Mouse (Mus musculus) heart, postnatal 14 days (tissue): ENCODE measurements around the gene Adgra1. TPM values are rescaled to one million over a fixed set of nuclear protein-coding genes. Genes with fewer than 3 reads are reported as not detected.

Experiments
- DNase-seq, 2 experiments: peaks; one replicate each; pipeline ENCODE4 v3.0.0; 2021 to 2022
- intact Hi-C: fragments of 180-260 bp; cut with DNase I; formaldehyde crosslinking; loops from one replicate; pipeline ENCODE4 v1.15.1; 2025
- total RNA-seq, 2 experiments: library from RNA; stranded (reverse); gene quantifications; 2 replicates each; pipeline ENCODE4 v1.2.3; 2021

The Adgra1 gene
- total RNA-seq, 2 experiments from 2014 or later = not detected

- intact Hi-C loops = no loop called here
Observed at GRCm38 (mm10) chr7:139900896-139901295, 66.9 kb downstream of the Adgra1 start.

GRCm38 (mm10) chr7:139901981-139902380, 68.0 kb downstream of the Adgra1 start:
- DNase-seq = no peak
- intact Hi-C loops = no loop called here

More at GRCm38 (mm10) chr7:139900896-139901295, 66.9 kb downstream of the Adgra1 start:
- DNase-seq = no peak

- no peak for DNase-seq
- intact Hi-C loops = loop anchor here (2.0 kb wide), 2 partner anchors 90 to 158 kb away; no protein-coding TSS in a partner anchor
Observed at GRCm38 (mm10) chr7:139905261-139905660, 71.3 kb downstream of the Adgra1 start.

GRCm38 (mm10) chr7:139905661-139906060, 71.7 kb downstream of the Adgra1 start:
- intact Hi-C loops = loop anchor here (2.0 kb wide), 2 partner anchors 89 to 157 kb away; no protein-coding TSS in a partner anchor
- peak; percentile 16 to 51 for DNase-seq

- peak; percentile 4 to 7 for DNase-seq
- intact Hi-C loops = no loop called here
Observed at GRCm38 (mm10) chr7:139908176-139908575, 74.2 kb downstream of the Adgra1 start.

- DNase-seq = no peak
- intact Hi-C loops = no loop called here
Observed at GRCm38 (mm10) chr7:139909469-139909868, 75.5 kb downstream of the Adgra1 start.

- intact Hi-C loops = no loop called here
- no peak for DNase-seq
Observed at GRCm38 (mm10) chr7:139910204-139910835, 76.3 kb downstream of the Adgra1 start.

- intact Hi-C loops = no loop called here
- no peak for DNase-seq
Observed at GRCm38 (mm10) chr7:139914141-139915047, 80.4 kb downstream of the Adgra1 start.

- intact Hi-C loops = no loop called here
- no peak for DNase-seq
Observed at GRCm38 (mm10) chr7:139915646-139916257, 81.8 kb downstream of the Adgra1 start.

- no peak for DNase-seq
- intact Hi-C loops = no loop called here
Observed at GRCm38 (mm10) chr7:139916345-139916744, 82.4 kb downstream of the Adgra1 start.

- intact Hi-C loops = no loop called here
- no peak for DNase-seq
Observed at GRCm38 (mm10) chr7:139918262-139918661, 84.3 kb downstream of the Adgra1 start.

Other genes with a start within 250 kb of the Adgra1 start
- gene Cfap46, start 150.4 kb upstream of the Adgra1 start, total RNA-seq = under 1 TPM; 0.17 to 0.20 TPM
- gene Kndc1, start 60.5 kb downstream of the Adgra1 start, total RNA-seq = under 1 TPM in 1 of 2 experiments, not detected in 1; 0.24 TPM
- not detected for gene Utf1, start 109.6 kb downstream of the Adgra1 start, total RNA-seq
- not detected for gene 6430531B16Rik, start 144.6 kb downstream of the Adgra1 start, total RNA-seq
- gene Adam8, start 158.4 kb downstream of the Adgra1 start, total RNA-seq = under 1 TPM; 0.93 TPM
- gene Zfp511, start 202.2 kb downstream of the Adgra1 start, total RNA-seq = 10 to 100 TPM; 10.3 to 10.7 TPM
- 10 to 100 TPM; 27.4 to 29.4 TPM for gene Tubgcp2, start 202.5 kb downstream of the Adgra1 start, total RNA-seq
- not detected for gene Msx3, start 214.9 kb downstream of the Adgra1 start, total RNA-seq
- not detected for gene Caly, start 248.4 kb downstream of the Adgra1 start, total RNA-seq